Mouse (Mus musculus): Measurements from ENCODE around the gene Mob3b.

DNA sequence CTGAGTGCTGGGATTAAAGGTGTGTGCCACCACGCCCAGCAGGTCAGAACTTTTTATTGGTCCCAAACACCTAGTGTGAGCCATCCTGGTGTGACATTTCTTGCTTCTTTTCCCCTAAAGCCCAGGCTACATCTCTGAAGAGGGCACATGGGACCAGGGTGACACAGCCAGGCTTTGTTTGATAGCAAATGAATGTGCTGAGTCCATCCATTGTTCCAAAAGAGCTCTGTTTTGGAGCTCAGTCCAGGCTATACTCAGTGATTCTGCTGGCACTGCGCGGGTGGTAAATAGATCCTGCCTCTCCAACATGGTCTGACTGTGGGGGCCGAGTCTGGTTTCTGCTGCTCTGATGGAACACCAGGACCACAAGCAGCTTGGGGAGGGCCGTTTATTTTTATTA lies 10.6 kb upstream of the Mob3b start:
- TF ChIP-seq CTCF (IDR thresholded peaks at IDR 0.05; ENCODE audit: borderline replicate concordance, control insufficient read depth, extremely low read depth, insufficient read depth, low read length, poor library complexity) (no peak), POLR2A (IDR thresholded peaks at IDR 0.05; ENCODE audit: control insufficient read depth, extremely low read depth, insufficient read depth, low read length, poor library complexity) (no peak)
